ENCODE assay signal across 28 mouse cellular contexts in genomic region chr2:14019228-14019627, GRCm38 (mm10).
"Had no signal": no experiment of that assay in that cellular context is flagged by ENCODE, and none has a peak within 500 bp of the region (broad histone marks: within the 10 kb centered on the region; RNA-seq: fewer than 3 reads in every experiment).

No protein-coding gene starts in this region.

- H3K9me3 ChIP-seq: embryonic facial prominence, embryonic 10.5 days; embryonic facial prominence, embryonic 12.5 days; embryonic facial prominence, embryonic 13.5 days; embryonic facial prominence, embryonic 15.5 days; forebrain, embryonic 10.5 days; forebrain, embryonic 12.5 days; forebrain, embryonic 13.5 days; forebrain, embryonic 15.5 days had no signal

- H3K9ac ChIP-seq: embryonic facial prominence, embryonic 12.5 days; embryonic facial prominence, embryonic 13.5 days; embryonic facial prominence, embryonic 15.5 days; forebrain, embryonic 12.5 days; forebrain, embryonic 13.5 days; forebrain, embryonic 15.5 days; forebrain, postnatal 0 days had no signal

- DNase-seq: cerebellum, adult 8-10 months; cerebellum, adult 9-10 months; cerebellum, adult 9-11 months; cerebellum, postnatal 10 days; cerebellum, postnatal 14 days; cerebellum, postnatal 25 days; cerebellum, postnatal 36 days; embryo, embryonic 11 days; forebrain, postnatal 0 days; gastrocnemius, adult 2 months; gastrocnemius, postnatal 10 days; gastrocnemius, postnatal 14 days; gastrocnemius, postnatal 25 days; gastrocnemius, postnatal 36 days; heart, adult 11 months; heart, adult 18-20 months; heart, adult 2 months had no signal

- H3K27ac ChIP-seq: embryonic facial prominence, embryonic 10.5 days; embryonic facial prominence, embryonic 12.5 days; embryonic facial prominence, embryonic 13.5 days; embryonic facial prominence, embryonic 15.5 days; forebrain, embryonic 10.5 days; forebrain, embryonic 12.5 days; forebrain, embryonic 13.5 days; forebrain, embryonic 15.5 days; gastrocnemius, adult 2 months; heart, adult 2 months had no signal

- H3K4me1 ChIP-seq: embryonic facial prominence, embryonic 10.5 days; embryonic facial prominence, embryonic 12.5 days; embryonic facial prominence, embryonic 13.5 days; embryonic facial prominence, embryonic 15.5 days; forebrain, embryonic 10.5 days; forebrain, embryonic 12.5 days; forebrain, embryonic 13.5 days; forebrain, embryonic 15.5 days had no signal

- ATAC-seq: forebrain, embryonic 13.5 days; forebrain, embryonic 14.5 days; forebrain, embryonic 15.5 days; forebrain, embryonic 16.5 days; forebrain, postnatal 0 days had no signal

- H3K36me3 ChIP-seq: embryonic facial prominence, embryonic 10.5 days; embryonic facial prominence, embryonic 12.5 days; embryonic facial prominence, embryonic 13.5 days; embryonic facial prominence, embryonic 15.5 days; forebrain, embryonic 10.5 days; forebrain, embryonic 12.5 days; forebrain, embryonic 15.5 days had no signal

- H3K27me3 ChIP-seq: embryonic facial prominence, embryonic 12.5 days; embryonic facial prominence, embryonic 13.5 days; embryonic facial prominence, embryonic 15.5 days; forebrain, embryonic 12.5 days; forebrain, embryonic 13.5 days; forebrain, embryonic 15.5 days had no signal

- H3K4me2 ChIP-seq: embryonic facial prominence, embryonic 12.5 days; embryonic facial prominence, embryonic 13.5 days; embryonic facial prominence, embryonic 15.5 days; forebrain, embryonic 12.5 days; forebrain, embryonic 13.5 days; forebrain, embryonic 15.5 days had no signal

- H3K4me3 ChIP-seq: embryonic facial prominence, embryonic 10.5 days; embryonic facial prominence, embryonic 12.5 days; embryonic facial prominence, embryonic 13.5 days; embryonic facial prominence, embryonic 15.5 days; erythroblast, embryonic 14.5 days; forebrain, embryonic 10.5 days; forebrain, embryonic 12.5 days; forebrain, embryonic 13.5 days; forebrain, embryonic 15.5 days; gastrocnemius, adult 2 months; heart, adult 2 months had no signal
